Mouse (Mus musculus) heart, adult 2 months (tissue): Measurements from ENCODE around the gene B3gnt2.

Experiments used
- CTCF ChIP-seq: fragments of 200-600 bp; IDR thresholded peaks from 2 replicates; pipeline ENCODE4 v1.8.1; 2022; ENCODE audit warnings: antibody characterized with exemption, mild to moderate bottlenecking, moderate library complexity
- EP300 ChIP-seq: fragments of 200-500 bp; IDR thresholded peaks from 2 replicates; pipeline ENCODE4 v1.6.1; 2011; ENCODE audit warnings: low read depth, low read length, control low read depth; ENCODE audit not compliant: insufficient read depth

DNA sequence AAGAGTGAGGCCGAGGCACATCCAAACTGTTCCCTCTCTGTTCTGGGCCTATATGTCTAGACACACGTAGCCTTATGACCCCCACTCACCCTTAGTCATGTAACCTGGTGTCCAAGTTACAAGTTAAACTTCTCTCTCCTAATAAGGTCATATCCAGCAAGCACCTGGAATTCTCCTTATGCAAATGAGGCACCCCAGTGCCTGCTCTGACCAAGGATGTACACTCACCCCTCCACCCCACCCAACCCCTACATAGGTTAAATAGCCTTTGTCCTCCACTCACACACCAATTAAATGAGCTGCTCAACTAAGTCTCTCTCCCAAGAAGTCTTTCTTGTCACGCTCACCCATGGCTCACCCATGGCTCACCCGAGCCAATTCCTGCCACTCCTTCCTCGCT is 69.0 kb downstream of the B3gnt2 start:
- TF ChIP-seq EP300 (no peak), CTCF (no peak)
